Mouse (Mus musculus) left cerebral cortex, adult 18-20 months (tissue): Measurements from ENCODE around the gene Cd180. TPM values are rescaled to one million over a fixed set of nuclear protein-coding genes. Genes with fewer than 3 reads are reported as not detected.

Experiments
- DNase-seq, 2 experiments: peaks; one replicate each; pipeline ENCODE4 v3.0.0; 2021 to 2022; ENCODE audit warnings: low spot score in 2 of 2, mixed read lengths in 1 of 2
- long read RNA-seq, 2 experiments: library from polyadenylated mRNA; stranded (forward); transcript quantifications; one replicate each; pipeline ENCODE4 v2.0.0; 2021
- total RNA-seq, 2 experiments: library from RNA; stranded (reverse); gene quantifications; 2 replicates each; pipeline ENCODE4 v1.2.3; 2021

Gene Cd180
- 1 to 10 TPM; 1.6 to 2.7 TPM for total RNA-seq
- long read RNA-seq, experiment 1, partial matches to known transcripts = 0 of 1 reads
- long read RNA-seq, experiment 1, other reads (novel, unspliced or antisense) = 1 of 1 reads
- long read RNA-seq, experiment 2 = 0 reads

- no peak for DNase-seq
Observed at GRCm38 (mm10) chr13:102693341-102693801, at the start of gene Cd180. TSS of gene Cd180 (plus strand) at chr13:102693558.

- no peak for DNase-seq
Observed at GRCm38 (mm10) chr13:102644344-102644743, 49.0 kb upstream of the Cd180 start.

GRCm38 (mm10) chr13:102644789-102645551 is 48.4 kb upstream of the Cd180 start:
- DNase-seq = peak; percentile 75 to 80

DNA sequence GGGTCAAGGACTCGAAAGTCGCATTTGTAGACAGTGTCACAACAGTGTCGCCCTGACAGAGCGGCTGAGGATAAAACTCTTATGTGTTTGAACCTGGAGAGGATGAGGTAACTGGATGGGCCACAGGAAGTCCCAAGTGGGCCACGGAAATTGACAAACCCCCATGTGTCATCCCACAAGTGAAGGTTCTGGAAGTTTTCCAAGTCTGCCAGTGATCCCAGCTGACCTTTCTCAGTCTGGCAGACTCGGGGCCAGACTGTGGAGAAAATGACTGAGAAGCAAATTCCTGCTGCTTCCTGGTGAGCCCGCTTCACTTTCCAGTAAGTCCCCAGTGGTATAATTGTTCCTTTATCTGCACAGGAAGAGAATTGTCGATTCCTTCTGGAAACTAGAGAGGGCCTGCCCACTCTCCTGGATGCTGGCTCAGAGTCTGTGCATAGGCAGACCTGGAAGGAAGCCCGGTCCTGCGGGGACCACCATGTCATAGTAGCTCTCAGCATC is 47.0 kb upstream of the Cd180 start:
- no peak for DNase-seq

GRCm38 (mm10) chr13:102647511-102647910 is 45.8 kb upstream of the Cd180 start:
- no peak for DNase-seq

- DNase-seq = no peak
Observed at GRCm38 (mm10) chr13:102652303-102652889, 41.0 kb upstream of the Cd180 start.

GRCm38 (mm10) chr13:102655071-102655570 is 38.2 kb upstream of the Cd180 start:
- DNase-seq = no peak

DNA sequence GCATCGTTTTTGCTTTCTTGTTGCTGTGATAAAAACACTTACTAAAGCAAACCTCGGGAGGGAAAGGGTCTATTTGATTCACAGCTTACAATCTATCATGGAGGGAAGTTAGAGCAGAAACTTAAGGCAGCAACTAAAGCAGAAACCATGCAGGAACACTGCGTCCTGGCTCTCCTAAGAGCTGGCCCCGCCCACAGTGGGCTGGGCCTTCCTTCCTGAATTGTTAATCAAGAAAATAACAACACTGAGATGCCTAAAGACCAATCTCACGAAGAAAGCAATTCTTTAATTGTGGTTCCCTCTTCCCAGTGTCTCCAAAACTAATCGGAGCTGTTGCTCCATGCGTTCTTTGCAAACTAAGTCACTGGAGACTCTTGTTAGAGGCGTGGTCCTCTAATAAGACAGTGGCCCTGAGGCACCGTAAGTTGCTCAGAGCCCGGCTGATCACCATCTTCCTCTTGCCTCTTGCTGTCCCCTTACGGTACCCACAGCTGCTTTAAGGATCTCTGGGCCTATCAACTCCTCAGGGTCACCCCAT is 37.1 kb upstream of the Cd180 start:
- DNase-seq = no peak

DNA sequence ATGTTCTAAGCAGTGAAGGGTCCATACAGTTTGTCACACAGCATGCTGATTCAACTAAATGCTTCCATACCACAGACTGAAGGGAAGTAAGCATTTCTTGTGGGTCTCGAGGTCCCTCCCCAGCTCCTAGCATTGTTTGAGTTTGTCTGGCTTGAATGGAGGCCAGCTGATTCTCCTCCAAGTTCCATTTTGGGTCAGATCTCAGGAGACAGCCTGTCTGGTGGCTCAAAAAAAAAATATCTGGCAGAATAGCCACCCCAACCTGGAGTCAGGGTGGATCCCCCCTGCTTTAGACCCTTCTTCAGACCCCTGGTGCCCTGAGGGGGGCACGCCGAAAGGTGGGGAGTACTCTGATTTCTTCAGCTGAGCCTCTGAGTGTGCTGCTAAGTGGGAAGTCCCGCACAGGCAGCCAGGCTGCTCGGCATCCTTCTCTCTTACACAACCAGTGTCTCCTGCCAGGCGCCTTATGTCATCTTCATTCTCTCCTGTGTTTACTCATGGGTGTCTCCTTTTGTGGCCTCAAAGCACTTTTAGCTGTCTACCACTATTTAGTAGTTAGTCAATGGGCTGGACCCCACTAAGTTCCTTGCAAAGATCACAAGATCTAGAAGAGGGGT is 35.0 kb upstream of the Cd180 start:
- no peak for DNase-seq

GRCm38 (mm10) chr13:102664041-102664440 is 29.3 kb upstream of the Cd180 start:
- DNase-seq = no peak

DNA sequence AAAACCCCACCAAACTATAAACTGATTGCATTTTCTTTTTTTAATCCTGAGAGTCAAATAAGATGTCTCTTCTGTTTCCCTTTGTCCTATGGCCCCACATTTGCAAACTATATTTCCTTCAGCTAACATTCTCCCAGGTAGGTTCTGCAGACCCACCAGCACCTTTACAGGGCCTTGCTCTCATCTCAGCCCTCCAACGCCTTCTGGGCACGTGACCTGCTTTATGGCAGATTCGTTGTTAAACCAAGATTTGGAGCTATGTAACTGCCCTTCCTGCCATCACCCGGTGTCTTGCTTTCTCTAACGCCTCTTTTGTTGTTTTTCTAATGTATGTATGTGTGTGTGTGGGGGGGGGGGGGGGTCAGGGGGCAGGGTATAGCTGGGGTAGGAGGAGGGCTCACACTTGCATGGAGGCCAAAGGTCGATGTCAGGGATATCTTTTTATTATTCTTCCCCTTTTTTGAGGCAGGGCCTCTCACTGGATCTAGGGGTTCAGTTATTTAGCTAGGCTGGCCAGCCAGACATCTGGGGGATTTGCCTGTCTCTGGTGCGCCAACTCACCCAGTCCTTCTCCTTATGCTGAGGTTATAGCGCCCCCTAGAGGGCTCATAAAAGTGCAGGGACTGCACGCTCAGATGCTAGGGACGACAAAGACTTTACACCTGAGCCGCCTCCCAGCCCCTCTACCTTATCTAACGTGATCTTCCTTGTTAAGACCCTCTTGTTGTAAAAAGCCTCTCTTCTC is 28.3 kb upstream of the Cd180 start:
- DNase-seq = peak; percentile 59 to 64

DNA sequence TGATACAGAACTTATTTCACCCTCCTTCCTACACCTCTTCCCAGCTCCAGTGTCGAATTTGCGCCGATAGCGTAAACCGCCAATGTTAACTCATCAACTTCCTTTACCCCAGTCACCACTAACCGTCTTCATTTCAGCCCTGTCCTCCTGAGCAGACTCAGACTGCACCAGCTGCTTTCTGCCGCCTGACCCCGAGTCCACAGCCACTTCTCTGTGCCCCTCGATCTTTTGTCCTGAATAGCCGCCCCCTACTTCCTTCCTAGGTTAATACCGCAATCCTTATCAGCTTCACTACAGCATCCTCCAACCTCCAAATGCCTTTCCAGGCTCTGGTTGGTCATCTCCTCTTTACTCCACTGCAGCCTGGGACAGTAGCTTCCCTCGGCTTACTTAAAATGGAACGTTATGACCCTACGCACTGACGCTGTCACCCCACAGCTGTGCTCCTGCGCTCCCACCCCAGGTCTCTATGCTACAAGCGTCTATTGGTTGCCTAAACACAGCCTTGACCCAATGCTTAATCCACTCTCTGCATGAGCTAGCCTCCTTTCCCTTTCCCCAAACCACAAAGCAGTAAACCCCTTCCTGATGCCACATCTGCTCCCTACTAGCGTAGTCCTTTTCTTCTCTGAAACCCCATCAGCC is 27.6 kb upstream of the Cd180 start:
- DNase-seq = no peak

GRCm38 (mm10) chr13:102666233-102666614 is 27.1 kb upstream of the Cd180 start:
- DNase-seq = no peak

GRCm38 (mm10) chr13:102666731-102667130 is 26.6 kb upstream of the Cd180 start:
- DNase-seq = no peak

- no peak for DNase-seq
Observed at GRCm38 (mm10) chr13:102667401-102667800, 26.0 kb upstream of the Cd180 start.

DNA sequence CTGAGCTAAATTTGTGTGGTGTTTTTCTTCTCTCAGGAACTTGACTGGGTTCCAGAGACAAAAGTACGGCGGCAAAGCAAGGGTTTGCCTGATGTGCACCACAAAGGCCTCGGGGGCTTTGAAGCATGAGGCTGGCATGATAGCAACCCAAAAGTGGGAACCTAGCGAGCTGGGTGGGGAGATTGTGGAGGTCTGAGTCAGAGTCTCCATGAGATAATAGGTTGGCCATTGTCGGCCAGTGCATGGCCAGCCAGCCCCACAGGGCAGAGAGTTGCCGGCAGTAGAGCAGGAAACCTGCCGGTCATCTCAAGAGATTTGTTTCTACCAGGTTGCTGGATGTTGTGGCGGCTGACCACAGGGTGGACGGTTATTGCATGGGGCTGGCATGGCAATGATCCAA is 25.5 kb upstream of the Cd180 start:
- DNase-seq = no peak

DNA sequence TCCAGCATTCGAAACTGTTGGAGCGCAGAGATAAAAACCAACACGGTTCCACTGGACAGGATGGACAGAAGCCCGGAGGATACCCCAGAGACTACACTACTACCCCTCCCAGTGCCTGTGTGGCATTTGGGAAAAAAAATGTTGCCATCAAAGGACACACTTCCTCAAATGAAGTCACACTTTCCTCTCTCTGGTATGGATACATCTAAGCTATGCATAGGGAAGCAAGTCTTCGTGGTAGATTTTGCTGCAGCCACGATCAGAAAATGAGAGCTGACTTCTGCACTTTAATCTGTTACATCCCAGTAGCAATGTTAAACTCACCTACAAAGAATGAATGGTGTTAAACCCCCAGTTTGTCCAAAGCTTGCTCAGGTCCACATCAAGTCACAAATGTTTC is 24.4 kb upstream of the Cd180 start:
- no peak for DNase-seq

DNA sequence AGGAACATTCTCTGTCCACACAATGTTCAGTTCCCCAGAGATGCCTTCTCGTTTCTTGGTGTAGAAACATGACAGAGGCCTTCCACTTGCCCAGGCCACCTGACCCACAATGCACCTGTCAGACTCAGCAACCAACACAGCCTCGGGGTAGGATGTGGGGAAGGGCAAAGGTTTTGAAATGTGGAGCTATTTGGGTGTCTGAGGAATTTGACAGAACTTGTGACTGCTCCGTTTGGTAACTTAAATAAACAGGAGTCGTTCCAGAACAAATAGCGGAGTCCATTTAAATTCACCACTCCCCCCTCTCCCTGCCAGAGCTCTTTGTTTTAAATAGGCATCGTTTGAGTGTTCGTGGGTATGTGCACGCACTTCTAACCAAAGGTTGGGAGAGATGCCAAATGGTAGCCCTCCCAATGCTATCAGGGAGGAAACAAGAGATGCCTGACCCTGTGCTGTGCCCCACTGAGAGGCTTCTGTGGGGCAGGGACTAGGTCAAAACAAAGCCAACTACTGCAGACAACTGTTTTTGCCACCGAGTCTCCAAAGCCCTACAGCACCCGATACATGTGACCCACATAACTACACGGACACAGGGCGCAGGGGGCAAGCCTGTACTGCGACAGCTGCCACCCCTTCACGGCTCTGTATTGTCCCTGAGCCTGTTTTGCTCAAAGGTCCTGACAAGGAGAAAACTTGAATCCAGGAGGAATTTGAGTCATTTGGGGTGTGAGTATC is 23.7 kb upstream of the Cd180 start:
- no peak for DNase-seq

- DNase-seq = no peak
Observed at GRCm38 (mm10) chr13:102670503-102670902, 22.9 kb upstream of the Cd180 start.

DNA sequence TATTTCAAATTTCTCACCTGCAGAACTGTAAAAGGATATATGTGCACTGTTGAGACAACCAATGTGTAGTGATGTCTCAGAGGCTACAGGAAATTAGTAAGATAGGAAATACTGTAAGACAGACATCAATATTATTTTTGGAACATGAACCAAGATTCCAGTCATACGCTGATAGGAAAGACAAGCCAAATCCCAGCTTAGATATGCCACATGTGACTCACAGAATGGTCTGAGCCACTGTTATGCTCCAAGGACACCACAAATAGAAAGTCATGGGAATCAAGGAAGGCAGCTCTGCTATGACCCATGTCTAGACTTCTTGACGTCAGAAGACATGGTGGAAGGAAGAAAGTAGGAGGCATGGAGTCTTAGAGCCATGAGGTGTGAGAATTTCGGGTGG is 19.3 kb upstream of the Cd180 start:
- no peak for DNase-seq
